Mouse (Mus musculus): Measurements from ENCODE around the gene Tec.

- TF ChIP-seq CTCF (IDR thresholded peaks at IDR 0.05; ENCODE audit: extremely low read depth, insufficient read depth, insufficient read length, insufficient replicate concordance) (peak; percentile 41; the same call in 1 of the 2 replicates), POLR2A (IDR thresholded peaks at IDR 0.05; ENCODE audit: low read depth, low read length) (no peak)
These were observed 147.7 kb downstream of the Tec start for GRCm38 (mm10) chr5:72720587-72720986.
